Mouse (Mus musculus) neural tube, embryonic 11.5 days (tissue): ENCODE data around the gene Plekhf1. TPM values are rescaled to one million over a fixed set of nuclear protein-coding genes. Genes with fewer than 3 reads are reported as not detected.

Experiments
- ATAC-seq: fragments of 200-750 bp; cut with Nextera tagmentation; 2 replicates; pipeline ENCODE4 v1.8.0; 2017; ENCODE audit warnings: moderate number of reproducible peaks, mild to moderate bottlenecking, moderate TSS enrichment, moderate library complexity; ENCODE audit not compliant: insufficient read depth, low FRiP score, low TSS enrichment
- DNase-seq: peaks from one replicate; pipeline ENCODE4 v3.0.0-alpha.2; 2015; ENCODE audit warnings: low spot score
- H3K27ac ChIP-seq: fragments of 300-500 bp; sonication (generic); 2 replicates; pipeline ENCODE4 v1.5.1; 2014; ENCODE audit warnings: low read depth, mild to moderate bottlenecking, low read length
- H3K27me3 ChIP-seq: fragments of 300-500 bp; sonication (generic); 2 replicates; pipeline ENCODE4 v1.6.1; 2014; ENCODE audit warnings: mild to moderate bottlenecking, low read length, mixed read lengths; ENCODE audit not compliant: control insufficient read depth, insufficient read depth
- H3K36me3 ChIP-seq: fragments of 300-500 bp; sonication (generic); 2 replicates; pipeline ENCODE4 v1.6.1; 2014; ENCODE audit warnings: mild to moderate bottlenecking, low read length, moderate library complexity, mixed read lengths; ENCODE audit not compliant: control insufficient read depth, insufficient read depth
- H3K4me1 ChIP-seq: fragments of 300-500 bp; sonication (generic); 2 replicates; pipeline ENCODE4 v1.6.1; 2014; ENCODE audit warnings: low read length, mixed read lengths; ENCODE audit not compliant: control insufficient read depth, insufficient read depth
- H3K4me2 ChIP-seq: fragments of 300-500 bp; sonication (generic); 2 replicates; pipeline ENCODE4 v1.6.1; 2014; ENCODE audit warnings: low read depth, mild to moderate bottlenecking, moderate library complexity
- H3K4me3 ChIP-seq: fragments of 300-500 bp; sonication (generic); 2 replicates; pipeline ENCODE4 v1.5.1; 2014; ENCODE audit warnings: low read depth, low read length
- H3K9ac ChIP-seq: fragments of 300-500 bp; sonication (generic); 2 replicates; pipeline ENCODE4 v1.6.1; 2014; ENCODE audit warnings: mild to moderate bottlenecking, low read length
- H3K9me3 ChIP-seq: fragments of 300-500 bp; sonication (generic); 2 replicates; pipeline ENCODE4 v1.6.1; 2016; ENCODE audit warnings: low read length; ENCODE audit not compliant: control insufficient read depth
- WGBS: fragments of 180-500 bp; shearing (Covaris S2); extraction: QIAGEN DNeasy Blood & Tissue Kit; methylation state at CpG from one replicate; pipeline ENCODE4 v1.1.7; 2014; 5-methylcytosine and 5-hydroxymethylcytosine counted together
- polyA plus RNA-seq: library from polyadenylated mRNA; unstranded; fragments of >200 nt; fragmentation: Nextera tagmentation; extraction: Ambion mirVana; gene quantifications from 2 replicates; pipeline ENCODE4 v1.2.1, GENCODE M21; 2014

Plekhf1 gene
- polyA plus RNA-seq, 1 experiment from 2014 or later, result 1.9 TPM

DNA sequence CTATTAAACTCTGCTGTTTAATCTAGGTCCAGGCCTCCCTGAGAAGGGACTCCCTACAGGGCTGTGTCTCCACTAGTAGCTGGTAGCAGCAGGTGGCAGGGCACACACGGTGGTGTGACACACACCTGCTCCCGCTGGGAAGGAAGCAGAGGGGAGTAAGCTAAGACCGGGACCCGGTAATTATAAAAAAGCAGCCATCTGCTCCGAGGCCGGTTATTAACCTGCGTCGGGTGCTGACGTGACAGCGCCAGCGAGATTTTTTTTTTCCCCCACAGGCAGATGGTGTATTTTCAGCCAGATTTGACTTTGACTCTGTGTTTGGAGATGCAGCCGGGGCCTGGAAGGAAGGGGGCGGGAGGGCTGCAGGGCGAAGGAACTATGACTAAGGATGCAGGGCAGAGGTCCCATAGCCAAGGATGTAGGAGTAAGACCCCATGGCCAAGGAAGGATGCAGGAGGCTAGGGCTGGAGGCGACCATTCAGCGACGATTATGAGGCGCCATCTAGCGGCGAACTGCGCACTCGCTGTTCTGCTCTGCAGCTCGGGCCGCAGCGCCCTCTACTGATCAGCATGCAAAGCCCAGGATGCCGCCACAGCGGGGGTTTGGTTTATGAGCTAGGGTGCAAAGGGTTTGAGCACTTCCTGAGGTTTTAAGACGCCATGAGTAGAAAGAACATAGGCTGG lies 27.1 kb downstream of the Plekhf1 start:
- Histone ChIP-seq H3K4me2 (peak overlapping the region; percentile 39), H3K36me3 (no peaks in the 10 kb centered on the region), H3K4me1 (0 out of 2 replicates have a peak, but pooled peaks cover 2% of the 10 kb centered on the region), H3K27me3 (no peaks in the 10 kb centered on the region), H3K27ac (no peak overlapping the region), H3K9ac (peak overlapping the region; percentile 14; the same call in 1 of the 2 replicates), H3K4me3 (peak overlapping the region; percentile 16; the same call in 1 of the 2 replicates), H3K9me3 (no peaks in the 10 kb centered on the region)
- WGBS, result 4% methylated on average over 28 of the region's 28 CpGs
- ATAC-seq, result peak; percentile 86
- DNase-seq, result peak; percentile 88

DNA sequence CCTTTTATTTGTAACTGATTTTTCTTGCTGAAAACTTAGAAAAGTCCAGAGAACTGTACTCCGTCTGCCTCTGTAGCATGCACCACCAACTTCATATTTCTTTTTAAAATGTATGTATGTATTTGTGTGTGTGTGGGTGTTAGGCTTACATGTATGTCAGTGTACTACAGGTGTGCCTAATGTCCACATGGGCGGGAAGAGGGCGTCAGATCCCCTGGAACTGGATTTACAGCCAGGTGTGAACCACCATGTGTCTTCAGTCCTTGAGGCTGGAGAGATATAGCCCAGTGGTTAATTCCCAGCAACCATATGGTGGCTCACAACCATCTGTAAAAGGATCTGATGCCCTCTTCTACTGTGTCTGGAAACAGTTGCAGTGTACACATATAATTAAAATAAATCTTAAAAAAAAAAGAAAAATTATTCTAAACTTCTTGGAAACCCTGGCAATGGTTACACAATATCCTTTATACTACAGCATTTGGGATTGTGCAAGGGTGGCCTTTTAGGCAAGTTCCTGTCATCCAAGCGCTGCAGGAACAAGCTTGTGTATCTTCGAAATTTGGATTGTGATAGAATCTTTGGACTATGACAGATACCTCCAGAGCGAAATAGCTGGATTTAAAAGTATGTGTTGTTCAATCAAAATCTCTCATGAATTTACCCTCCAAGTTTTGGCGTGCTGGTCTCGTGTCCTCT lies 27.8 kb downstream of the Plekhf1 start:
- H3K9ac ChIP-seq, result no peak overlapping the region
- no peak overlapping the region for H3K4me3 ChIP-seq
- 0 out of 2 replicates have a peak, but pooled peaks cover 2% of the 10 kb centered on the region for H3K4me1 ChIP-seq
- 71% methylated on average over 8 of the region's 8 CpGs for WGBS
- no peaks in the 10 kb centered on the region for H3K36me3 ChIP-seq
- H3K27ac ChIP-seq, result no peak overlapping the region
- no peaks in the 10 kb centered on the region for H3K27me3 ChIP-seq
- ATAC-seq (no peak), DNase-seq (no peak)
- H3K4me2 ChIP-seq, result peak overlapping the region; percentile 39
- no peaks in the 10 kb centered on the region for H3K9me3 ChIP-seq

DNA sequence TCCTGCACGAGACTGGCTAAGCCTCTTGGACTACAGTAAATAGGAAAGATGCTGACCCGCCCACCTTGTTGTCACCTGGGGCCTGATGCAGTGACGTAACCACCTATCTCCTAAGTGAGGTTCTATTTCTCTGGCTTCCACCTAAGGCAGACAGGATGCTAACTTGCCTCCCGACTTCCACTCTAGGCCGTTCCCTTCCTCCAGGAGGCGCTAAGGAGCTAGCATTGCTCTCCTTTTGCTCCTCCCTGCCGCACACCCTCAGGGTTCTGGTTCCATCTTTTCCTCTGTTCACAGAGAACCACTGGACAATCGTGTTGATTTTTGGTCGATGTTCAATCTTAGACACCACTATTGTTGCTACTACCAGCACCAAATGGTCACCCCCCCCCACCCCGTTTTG lies 36.2 kb downstream of the Plekhf1 start:
- WGBS, result 49% methylated on average over 10 of the region's 10 CpGs
- Histone ChIP-seq H3K9me3 (no peaks in the 10 kb centered on the region), H3K36me3 (no peaks in the 10 kb centered on the region; the same call in 1 of the 2 replicates), H3K27me3 (no peaks in the 10 kb centered on the region), H3K4me2 (no peak overlapping the region), H3K27ac (no peak overlapping the region), H3K4me3 (no peak overlapping the region), H3K9ac (no peak overlapping the region), H3K4me1 (no peaks in the 10 kb centered on the region)
- DNase-seq (peak; percentile 32), ATAC-seq (no peak)

DNA sequence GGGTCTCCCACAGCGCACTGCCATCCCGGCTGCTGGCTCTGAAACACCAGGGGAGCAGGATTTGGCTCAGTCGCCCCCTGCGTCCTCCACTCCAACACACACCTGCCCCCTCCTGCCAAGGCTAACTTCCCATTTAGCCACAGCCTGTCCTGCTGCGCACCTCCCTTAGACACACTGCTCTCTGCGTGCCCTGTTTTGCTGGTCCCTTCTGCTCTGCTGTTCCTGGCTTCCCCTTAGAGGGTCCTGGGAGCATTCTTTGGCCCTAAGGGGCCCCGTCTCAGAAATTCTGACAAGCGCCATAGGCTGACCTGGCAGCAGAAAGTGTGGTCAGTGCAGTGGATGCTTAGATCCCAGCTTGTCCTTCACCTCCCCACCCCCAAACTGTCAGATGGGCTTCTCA lies 36.7 kb downstream of the Plekhf1 start:
- ATAC-seq (no peak), DNase-seq (no peak)
- Histone ChIP-seq H3K4me1 (no peaks in the 10 kb centered on the region), H3K27ac (no peak overlapping the region), H3K4me2 (no peak overlapping the region), H3K9me3 (no peaks in the 10 kb centered on the region), H3K27me3 (no peaks in the 10 kb centered on the region), H3K36me3 (no peaks in the 10 kb centered on the region; the same call in 1 of the 2 replicates), H3K9ac (no peak overlapping the region), H3K4me3 (no peak overlapping the region)
- WGBS, result 61% methylated on average over 8 of the region's 8 CpGs

DNA sequence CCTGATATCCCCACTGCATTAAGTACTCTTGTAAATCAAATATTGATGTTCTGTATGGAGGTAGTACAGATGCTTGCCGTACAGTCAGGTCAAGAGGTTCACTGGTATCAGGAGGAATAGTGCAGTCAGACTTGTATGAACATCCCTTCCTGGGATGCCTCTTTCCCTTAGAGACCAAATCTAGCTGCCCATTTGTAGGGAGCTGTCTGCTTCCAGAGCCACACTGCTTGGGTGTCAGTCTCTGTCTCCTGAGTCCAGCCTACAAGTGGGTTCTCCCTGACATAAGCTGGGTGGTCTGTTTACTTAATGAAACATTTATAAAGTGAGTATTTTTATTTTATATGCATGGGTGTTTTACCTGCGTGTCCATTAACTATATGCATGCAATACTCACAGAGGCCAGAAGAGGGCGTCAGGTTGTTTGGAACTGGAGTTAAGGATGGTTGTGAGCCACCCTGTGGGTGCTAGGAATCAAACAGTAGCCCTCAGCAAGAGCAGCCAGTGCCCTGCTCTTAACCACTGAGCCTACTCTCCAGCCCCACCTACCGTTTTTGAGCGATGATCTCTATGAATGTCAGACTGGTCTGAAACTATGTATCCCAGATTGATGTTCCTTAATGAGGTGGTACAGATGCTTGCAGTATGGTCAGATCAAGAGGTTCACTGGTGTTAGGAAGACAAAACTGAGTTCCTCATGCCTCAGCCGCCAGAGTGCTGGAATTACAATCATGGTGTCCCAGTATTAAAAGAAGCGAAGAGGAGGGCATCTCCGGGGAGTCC lies 37.6 kb downstream of the Plekhf1 start:
- Histone ChIP-seq H3K4me3 (no peak overlapping the region), H3K9me3 (no peaks in the 10 kb centered on the region), H3K4me1 (no peaks in the 10 kb centered on the region), H3K9ac (no peak overlapping the region), H3K4me2 (no peak overlapping the region), H3K27me3 (no peaks in the 10 kb centered on the region), H3K27ac (no peak overlapping the region), H3K36me3 (no peaks in the 10 kb centered on the region; the same call in 1 of the 2 replicates)
- no peak for DNase-seq
- no peak for ATAC-seq
- WGBS, result 91% methylated on average over 8 of the region's 8 CpGs

DNA sequence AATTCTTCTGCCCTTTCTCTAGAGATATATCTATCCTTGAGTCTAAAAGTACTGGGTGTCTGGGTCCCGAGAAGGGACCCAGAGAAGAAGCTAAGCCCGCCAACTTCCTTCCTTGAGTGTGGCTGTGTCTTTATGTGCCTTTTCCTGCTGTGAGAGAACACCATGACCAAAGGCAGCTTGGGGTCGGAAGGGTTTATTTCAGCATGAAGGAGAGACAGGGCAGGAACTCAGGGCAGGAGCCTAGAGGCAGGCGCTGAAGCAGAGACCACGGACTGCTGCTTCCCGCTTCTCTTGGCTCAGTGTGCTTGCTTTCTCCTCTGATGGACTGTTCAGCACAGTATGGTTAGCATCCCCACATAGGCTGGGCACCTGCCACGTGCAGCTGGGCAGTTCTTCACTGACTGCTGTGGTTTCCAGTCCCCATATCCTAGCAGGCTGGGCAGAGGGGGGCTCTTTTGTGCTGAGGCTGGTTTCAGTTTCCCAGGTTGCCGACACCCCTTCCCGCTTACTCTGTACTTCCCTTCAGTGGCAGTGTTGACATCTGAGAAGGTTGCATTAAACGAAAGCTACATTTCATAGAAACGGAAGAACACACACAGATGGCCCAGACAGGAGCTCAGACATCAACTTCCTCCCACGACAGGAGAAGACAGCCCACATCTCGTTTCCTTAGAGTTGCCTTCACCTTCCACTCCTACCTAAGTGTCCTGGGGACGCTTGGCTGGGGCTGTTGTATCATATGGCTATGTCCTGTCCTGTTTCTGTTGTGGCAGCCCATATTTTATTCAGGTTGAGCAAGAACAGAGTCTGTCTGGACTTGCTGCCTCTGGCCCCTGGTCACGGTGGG lies 38.5 kb downstream of the Plekhf1 start:
- 84% methylated on average over 15 of the region's 15 CpGs for whole genome bisulfite sequencing
- Histone ChIP-seq H3K4me2 (no peak overlapping the region), H3K9me3 (no peaks in the 10 kb centered on the region), H3K27me3 (no peaks in the 10 kb centered on the region), H3K4me1 (no peaks in the 10 kb centered on the region), H3K27ac (no peak overlapping the region), H3K9ac (no peak overlapping the region), H3K36me3 (no peaks in the 10 kb centered on the region; the same call in 1 of the 2 replicates), H3K4me3 (no peak overlapping the region)
- ATAC-seq, result no peak
- no peak for DNase-seq

DNA sequence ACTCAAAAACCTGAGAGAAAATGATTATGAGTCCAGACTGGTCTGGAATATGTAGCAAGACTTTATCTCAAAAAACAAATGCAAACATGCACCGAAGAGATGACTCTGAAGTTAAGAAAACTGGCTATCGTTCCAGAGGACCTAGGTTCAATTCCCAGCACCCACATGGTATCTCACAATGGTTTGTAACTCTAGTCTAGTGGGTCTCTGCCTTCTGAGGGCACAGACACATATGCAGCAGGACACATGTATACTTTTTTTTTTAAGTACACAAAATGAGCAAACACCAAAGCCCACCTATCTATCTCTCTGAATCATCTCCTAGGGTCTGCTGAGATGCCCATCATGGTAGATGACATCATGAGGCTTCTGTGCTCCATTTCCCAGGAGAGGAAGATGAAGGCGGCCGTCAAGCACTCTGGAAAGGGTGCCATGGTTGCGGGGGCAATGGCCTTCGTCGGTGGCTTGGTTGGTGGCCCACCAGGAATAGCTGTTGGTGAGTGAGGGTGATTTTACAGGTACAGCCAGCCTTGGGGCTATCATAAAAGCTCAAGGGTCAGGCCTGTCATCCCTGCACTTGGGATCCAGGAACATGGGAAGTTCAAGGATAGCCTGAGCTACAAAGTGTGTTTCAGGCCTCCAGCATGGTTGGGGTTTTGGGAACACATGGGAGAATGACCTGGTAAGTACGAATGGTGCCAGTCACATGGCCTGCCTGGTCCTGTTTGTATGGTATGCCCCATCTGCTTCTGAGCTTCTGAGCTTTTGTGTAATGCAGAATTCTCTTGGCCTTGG lies 39.3 kb downstream of the Plekhf1 start:
- Histone ChIP-seq H3K9ac (no peak overlapping the region), H3K4me3 (no peak overlapping the region), H3K4me1 (no peaks in the 10 kb centered on the region), H3K9me3 (no peaks in the 10 kb centered on the region), H3K4me2 (no peak overlapping the region), H3K27me3 (no peaks in the 10 kb centered on the region), H3K27ac (no peak overlapping the region), H3K36me3 (no peaks in the 10 kb centered on the region; the same call in 1 of the 2 replicates)
- no peak for DNase-seq
- ATAC-seq, result no peak
- WGBS, result 89% methylated on average over 8 of the region's 8 CpGs
